Mouse (Mus musculus) urinary bladder, postnatal 25 days (tissue): ENCODE data around the gene Slc43a1.
A peak's percentile ranks its signal among the peaks of the same experiment; 100 is the strongest.

Source experiments
- DNase-seq: peaks from one replicate; pipeline ENCODE4 v3.0.0; 2022; ENCODE audit warnings: low spot score

Gene Slc43a1

DNA sequence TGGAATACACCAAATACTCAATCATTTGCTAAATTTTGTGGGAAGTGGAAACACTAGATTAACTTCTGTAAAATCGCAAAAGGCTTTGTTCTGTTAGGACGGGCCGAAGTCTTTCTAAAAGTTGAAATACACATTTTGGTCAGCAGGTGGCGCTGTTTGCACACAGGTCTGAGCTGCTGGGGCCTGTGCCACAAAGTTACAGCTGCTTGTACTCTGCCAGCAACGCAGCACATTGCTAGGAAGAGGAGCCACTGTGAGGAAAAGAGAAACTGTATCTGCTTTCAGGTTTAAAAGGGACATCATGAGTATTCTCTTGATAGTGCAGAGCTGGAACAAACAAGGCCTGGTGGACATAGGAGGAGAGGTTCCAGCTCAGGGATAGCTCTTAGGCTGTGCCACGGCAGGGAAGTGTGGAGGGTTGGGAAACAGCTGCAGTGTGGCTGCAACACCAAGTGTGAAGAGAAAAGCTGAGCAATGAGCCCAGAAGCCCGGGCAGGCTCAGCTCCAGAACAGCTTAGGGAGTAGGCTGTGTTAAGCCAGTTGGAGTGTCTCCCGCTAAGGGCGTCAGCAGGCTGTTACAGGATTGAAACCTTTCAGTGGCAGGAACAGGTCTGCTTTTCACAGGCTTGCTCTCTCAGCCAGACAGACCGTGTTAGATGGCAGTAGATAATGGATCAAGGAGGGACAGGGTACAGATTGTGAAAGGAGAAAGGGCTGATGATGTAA lies 6.8 kb upstream of the Slc43a1 start:
- peak; percentile 87 for DNase-seq

GRCm38 (mm10) chr2:84837107-84837506 lies 1.5 kb upstream of the Slc43a1 start:
- no peak for DNase-seq

DNA sequence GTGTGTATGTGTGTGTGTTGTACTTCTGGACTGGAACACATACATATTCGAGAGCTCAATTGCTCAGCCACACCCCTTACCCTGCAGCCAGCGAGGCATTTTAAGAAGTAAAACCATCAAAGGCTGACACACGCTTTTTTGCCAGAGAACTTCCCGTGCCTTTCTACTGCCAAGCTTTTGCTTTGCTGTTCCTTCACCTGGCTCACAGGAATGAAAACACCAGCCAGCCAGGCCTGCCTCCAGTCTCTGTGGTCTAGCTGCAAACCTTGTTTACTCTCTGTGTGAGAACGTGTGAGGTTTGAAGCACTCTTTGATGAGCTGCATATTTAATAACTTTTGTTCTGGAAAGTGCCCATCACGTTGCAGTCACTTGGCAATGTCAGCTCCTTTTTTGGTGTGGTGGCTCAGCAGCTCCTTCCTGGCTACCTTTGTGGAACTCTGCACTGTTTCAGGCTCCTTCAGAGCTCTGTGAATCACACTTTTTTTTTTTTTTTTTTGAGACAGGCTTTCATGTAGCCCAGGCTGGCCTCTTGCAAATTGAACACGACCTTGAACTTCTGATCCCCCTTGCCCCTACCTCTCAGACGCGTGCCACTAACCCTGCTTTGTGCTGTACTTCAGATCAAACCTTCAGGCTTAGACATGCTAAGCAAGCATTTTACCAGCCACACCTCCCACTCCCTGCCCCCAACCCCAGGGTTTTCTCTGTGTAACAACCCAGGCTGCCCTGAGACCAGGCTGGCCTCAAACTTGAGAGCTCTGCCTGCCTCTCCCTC lies 645 bp upstream of the Slc43a1 start:
- DNase-seq, result no peak

DNA sequence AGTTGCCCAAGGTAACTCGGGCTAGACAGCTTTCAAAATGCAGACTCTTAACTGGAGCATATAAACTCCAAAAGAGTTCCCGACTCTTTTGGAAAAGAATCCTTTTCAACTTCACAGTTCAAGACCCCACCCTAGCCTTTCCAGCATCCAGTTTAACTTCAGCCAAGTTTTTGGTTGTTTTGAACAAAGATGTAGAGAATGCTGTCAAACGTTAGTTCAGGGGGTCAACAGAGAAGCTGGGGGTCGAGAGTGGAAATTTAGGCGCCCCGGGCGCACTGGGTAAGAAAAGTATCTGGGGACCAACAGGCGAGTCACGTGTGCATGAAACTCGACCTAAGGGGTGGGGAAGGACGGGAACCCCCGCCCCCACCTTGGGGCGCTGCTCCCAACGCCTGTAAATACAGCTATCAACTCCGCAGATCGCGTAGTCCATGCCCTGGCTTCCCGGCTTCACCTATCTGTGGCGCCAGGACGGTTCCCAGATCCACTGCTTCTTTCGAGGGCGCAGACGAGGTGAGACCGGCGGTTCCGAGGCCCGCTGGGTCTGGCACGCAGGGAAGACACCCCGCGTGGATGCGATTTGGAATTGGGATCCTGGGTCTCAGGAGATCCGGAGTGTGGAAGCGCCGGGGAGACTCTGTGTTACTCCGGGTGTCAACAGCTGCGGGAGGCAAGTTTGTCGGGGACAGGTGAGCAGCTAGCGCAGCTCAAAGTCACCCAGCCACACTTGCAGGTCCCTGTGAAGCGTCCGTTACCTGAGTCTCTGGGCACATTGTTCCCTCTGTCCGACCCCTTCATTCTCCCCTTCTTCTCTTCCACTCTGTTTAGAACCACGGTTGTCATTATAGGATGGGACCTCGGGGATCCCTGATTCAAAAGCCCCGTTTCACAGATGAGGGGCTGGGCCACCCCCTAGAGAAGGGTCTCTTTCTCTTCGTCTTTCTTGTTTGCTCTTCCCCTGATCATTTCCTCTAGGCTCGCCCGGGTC lies 637 bp downstream of the Slc43a1 start:
- peak; percentile 24 for DNase-seq

- DNase-seq, result peak; percentile 50
These were observed 1.5 kb downstream of the Slc43a1 start for GRCm38 (mm10) chr2:84840016-84840747.

- no peak for DNase-seq
These were observed 2.3 kb downstream of the Slc43a1 start for GRCm38 (mm10) chr2:84840748-84841563.

- no peak for DNase-seq
These were observed 3.3 kb downstream of the Slc43a1 start for GRCm38 (mm10) chr2:84841905-84842304.

- DNase-seq, result no peak
These were observed 5.0 kb downstream of the Slc43a1 start for GRCm38 (mm10) chr2:84843654-84844053.

DNA sequence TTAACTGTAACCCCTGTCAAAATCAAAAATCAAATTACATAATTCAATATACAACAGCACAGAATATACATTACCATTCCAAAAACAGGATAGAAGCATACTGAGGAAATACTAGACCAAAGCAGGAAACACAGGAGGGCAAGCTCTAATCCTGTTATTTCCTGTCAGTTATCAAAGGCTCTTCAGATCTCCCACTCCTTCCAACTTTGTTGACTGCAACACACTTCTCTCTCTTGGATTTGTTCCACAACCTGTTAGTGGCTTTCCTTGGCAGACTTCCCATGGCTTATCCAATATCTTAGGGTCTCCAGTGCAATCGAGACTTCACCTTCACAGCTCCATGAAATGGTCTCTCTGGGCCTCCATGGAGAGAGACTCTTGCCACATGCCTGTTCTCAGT lies 6.6 kb downstream of the Slc43a1 start:
- DNase-seq, result no peak

- DNase-seq, result no peak
These were observed 11.9 kb downstream of the Slc43a1 start for GRCm38 (mm10) chr2:84850407-84851129.

GRCm38 (mm10) chr2:84851130-84852040 lies 12.7 kb downstream of the Slc43a1 start:
- DNase-seq, result peak; percentile 26

GRCm38 (mm10) chr2:84855732-84856131 lies 17.1 kb downstream of the Slc43a1 start:
- peak; percentile 36 for DNase-seq

DNA sequence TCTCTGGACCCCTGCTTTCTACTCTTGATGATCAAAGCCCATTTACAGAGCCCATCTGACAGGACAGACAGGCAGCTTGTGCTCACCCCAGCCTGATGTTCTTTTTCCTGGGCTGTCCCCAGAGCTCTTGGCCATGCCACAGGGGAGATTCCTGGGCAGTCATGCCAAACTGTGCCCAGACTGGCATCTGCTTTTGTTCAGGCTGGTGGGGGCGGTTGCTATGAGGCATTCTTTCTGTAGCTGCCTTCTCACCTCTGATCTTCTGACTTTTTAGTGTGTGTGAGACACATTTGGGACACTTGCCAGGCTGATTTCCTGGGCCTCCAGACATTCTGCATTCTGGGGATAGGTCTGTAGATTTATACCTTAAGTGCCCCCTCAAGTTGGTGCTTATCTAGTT lies 19.9 kb downstream of the Slc43a1 start:
- DNase-seq, result no peak

DNA sequence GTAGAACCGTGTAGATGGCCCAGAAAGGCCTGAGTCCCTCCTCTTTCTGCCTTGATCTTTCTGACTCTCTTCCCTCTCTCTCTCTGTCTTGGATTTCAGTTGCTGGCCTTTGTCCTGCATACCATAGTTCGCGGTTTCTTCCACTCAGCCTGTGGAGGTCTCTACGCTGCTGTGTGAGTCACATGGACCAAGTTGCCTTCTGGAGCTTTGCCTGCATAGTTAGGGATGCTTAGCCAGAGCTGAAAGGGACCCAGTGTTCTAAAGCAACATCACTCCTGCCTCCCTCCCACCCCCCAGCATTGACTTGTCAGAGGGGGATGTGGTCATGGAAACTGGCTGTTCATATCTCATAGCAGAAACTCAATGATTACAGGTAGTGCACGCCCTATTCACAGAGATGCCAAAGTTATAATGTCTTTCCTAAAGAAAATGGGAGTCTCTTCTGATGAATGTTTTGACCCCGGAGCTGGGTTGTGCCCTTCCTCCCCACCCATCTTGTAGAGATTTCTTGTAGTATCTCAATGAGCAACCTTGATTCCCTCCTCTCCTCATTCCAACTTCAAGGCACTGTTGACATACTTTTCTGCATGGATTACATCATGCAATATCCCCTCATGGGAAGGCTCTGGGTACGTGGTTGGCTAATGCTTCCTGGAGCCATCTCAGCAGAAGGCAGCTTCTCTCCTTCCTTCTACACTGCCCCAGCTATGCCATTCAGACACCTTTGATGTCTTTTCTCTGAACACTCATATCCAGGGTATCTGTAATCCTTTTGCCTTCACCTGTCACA lies 21.5 kb downstream of the Slc43a1 start:
- no peak for DNase-seq

DNA sequence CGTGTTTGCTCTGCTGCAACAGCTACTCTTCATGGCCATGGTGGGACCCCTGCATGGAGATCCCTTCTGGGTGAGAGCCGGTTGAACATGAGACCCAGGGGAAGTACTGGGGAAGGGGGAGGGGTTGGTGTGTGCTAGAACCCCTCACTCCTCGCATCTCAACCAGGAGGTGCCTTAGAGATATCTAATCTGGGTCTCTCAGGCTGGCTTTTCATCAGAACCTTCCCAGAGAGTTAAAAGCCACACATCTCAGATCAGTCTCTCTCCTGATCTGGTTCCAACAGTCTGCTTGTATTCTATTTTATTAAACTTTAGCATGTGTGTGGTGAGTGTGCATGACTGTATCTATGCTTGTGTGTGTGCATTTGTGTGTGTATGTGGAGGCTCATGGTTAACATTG lies 22.8 kb downstream of the Slc43a1 start:
- DNase-seq, result no peak

DNA sequence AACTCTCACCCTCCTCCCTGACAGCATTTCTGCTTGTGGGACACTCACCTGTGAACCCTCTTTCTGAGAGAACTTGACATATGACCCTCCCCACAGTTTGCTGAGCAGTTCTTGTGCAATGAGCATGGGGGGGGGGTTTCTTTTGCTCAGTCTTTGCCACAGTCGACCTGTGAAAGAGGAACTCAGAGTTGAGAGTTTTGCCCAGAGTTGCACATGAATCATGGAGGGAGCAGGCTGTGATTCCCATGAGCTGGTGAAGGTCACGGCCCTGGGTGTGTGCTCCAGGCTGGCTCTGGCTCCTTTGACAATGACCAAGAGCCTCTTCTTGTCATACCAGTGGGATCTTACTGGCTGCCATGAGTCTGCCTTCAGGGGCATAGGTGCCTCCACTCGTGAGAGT lies 23.6 kb downstream of the Slc43a1 start:
- no peak for DNase-seq

GRCm38 (mm10) chr2:84865616-84866571 lies 27.2 kb downstream of the Slc43a1 start:
- DNase-seq, result peak; percentile 51
